Mouse (Mus musculus): ENCODE measurements around the gene Sdha. TPM values are rescaled to one million over a fixed set of nuclear protein-coding genes. Genes with fewer than 3 reads are reported as not detected.
A peak's percentile ranks its signal among the peaks of the same experiment; 100 is the strongest.

Gene Sdha
- total RNA-seq, 2 experiments from 2014 or later, result 887 to 1,000 TPM

DNA sequence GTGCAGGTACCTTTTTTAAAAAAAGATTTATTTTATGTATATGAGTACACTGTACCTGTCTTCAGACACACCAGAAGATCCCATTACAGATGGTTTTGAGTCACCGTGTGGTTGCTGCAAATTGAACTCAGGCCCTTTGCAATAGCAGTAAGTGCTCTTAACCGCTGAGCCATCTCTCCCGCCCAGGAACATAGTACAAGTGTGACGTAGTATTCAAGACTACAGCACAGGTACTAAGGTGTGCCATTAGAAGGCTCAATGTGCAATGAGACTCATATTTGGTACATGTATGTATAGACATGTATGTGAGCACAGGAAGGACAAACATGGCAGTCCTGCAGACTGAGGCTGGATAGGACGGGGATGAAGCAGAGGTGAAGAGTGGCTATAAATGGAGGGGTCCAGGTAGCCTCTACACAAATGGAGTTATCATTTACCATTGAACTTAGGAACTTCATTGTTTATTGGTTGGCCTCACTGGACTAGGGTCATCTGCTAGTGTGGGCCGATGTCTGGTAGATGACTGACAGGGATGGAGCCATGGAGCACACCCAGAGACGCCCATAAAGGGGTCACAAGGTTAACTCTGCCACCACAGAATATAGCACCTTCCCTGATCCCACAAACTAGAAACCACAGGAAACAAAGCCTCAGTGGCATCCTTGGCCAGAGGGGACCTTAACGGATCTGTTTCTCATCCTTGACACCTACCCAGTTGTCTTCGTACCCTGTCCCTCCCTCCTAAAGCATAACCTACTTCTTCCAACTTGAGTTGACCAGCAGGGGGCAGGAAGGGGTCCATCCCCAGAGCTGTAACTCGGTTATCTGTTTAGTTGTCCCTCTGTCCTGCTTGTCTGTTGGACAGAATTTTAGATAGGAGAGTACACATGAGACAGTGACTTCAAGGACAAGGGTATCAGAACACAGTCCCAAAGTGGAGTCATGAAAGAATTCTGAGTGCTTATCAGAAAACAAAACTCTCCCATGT is 47.7 kb downstream of the Sdha start:
- peak; percentile 11 for DNase-seq

DNA sequence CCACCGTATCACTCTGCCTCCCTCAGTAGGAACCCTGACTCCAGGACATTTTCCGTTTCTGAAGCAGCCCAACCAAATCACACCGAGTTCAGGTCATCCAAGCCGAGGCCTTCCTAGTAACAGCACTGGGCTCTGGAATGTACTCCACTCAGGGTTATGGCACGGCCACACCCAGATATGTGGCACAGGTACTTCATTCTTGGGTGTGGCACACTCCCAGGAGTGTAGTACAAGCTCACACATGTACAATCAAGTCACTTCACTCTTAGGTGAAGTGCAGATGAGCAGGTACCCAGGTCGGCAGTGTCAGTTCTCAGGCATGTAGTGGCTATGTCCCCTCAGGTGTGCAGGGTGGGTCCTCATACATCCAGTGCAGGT is 48.5 kb downstream of the Sdha start:
- no peak for DNase-seq

DNA sequence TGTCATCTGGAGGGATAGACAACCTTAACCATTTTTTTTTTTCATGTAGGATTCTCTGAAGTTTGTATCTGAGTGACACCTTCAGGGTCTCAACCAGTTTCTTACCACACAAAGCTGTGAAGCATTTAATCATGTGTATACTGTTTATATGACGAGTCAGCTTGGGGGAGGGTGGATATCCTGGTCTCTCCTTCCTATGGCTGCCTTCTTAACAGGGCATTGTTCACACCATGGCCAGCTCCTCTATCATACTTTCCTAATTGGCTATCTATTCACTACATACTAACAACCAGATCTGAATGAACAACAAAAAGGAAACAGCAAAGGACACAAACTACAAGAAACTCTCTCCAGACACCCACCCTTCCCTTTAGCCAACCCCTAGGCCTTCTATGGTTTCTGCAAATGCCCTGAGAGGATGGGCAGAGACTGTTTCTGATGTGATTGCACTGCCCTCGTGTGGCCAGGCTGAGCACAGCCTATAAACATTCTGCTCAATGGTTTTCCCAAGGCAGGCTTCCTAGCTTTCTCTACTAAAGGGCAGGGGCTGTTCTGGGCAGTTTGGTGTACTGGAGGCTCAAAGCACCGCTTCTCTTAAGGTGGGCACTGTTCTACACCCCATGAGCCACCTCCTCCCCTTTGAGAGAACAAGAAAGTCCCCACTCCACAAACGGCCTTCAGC is 49.0 kb downstream of the Sdha start:
- DNase-seq, result peak; percentile 82

DNA sequence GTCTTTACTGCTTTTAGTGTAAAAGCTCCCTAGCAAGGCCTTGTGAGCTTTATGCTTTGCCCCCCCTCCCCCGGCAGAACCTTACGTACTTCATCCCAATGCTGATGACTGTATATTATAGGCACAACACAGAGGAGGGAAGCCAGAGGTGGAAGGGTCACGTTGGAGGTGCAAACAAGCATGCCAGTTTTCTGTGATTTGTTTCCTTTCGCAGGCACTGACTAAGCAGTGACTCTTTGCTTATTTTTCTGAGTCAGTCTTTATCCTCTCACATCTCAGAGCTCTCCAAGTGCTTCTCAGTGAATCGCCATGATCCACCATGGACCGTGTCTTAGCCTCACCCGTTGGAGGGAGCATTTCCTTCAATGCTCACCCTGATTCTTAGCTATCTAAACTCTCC is 53.7 kb downstream of the Sdha start:
- no peak for DNase-seq

DNA sequence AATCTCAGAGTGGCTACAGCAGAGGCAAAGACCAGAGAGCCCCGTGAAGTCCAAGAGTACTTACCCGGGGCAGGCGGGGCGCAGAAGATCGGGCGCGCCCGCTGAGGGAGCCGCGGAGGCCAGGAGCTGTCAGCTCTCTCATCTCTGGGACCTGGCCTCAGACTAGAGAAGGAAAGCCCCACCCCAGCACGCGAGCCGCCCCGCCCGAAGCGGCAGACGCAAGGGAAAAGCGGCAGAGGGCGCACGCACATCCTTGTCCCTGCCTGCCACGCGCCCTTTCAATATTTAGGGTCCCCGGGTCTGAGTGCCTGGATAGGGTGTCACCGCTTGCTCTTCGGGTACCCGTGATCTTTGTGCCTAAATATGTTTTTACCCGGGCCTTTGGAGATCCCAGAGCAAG is 57.9 kb downstream of the Sdha start, which contains the start of gene Ahrr:
Ahrr (minus strand) TSS at position 165 of the 400 bp plus-strand sequence.
- peak; percentile 81 for DNase-seq

DNA sequence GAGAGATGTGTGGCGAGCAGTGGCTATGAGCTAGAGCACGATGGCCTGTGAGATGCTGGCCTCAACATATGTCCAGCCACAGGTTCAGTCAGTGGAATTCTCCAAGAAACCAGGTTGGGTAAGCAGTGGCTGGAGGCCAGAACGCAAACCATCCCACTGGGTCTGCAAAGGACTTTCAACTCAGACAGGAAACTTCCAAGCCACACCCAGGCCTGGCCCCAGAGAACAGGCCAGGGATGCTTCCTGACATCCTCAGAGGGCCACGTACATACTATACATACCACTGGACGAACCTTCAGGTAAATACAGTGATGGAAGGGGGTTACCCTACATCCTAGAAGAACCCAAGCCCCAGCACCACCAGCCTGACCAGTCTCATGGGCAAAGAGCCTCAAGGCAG is 60.4 kb downstream of the Sdha start:
- no peak for DNase-seq

DNA sequence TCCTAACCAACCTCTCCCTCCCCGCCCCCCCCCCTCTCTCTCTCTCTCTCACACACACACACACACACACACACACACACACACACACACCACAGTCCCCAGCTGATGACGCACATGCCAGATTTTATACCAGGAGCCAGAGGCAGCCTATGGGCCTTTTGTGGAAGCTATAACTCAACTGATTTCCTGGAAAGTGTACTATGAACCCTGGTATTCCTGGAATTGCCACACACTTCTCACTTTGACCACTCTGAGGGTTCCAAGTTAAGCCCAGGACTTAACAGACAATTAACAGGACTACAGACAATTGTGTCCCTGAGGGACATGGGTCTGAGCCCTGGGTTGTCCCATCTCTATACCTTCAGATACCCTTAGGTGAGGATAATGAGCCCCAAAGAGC is 67.8 kb downstream of the Sdha start:
- no peak for DNase-seq

DNA sequence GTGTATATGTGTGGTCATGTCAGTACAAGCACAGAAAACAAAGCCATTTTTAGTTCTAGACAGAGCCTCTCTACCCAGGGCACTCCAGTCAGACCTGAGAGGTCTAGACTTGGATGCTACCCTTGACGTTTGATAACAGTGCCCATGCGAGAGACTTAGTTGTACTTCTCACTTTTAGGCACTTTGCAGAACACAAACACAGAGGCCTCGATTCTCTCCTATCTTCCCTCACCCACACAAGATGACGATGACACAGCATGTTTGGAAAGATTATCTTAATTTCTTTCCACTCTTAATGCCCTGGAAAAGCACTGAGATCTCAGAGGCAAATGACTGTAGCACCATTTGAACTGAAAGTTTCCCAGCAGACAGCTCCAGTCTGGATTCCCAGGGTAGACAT is 74.4 kb downstream of the Sdha start:
- no peak for DNase-seq

Other genes with a start within 250 kb of the Sdha start
- under 1 TPM in 1 of 2 experiments, not detected in 1; 0.12 TPM for gene Slc9a3, start 228.8 kb downstream of the Sdha start, total RNA-seq (2021)
- gene Exoc3, start 141.5 kb downstream of the Sdha start, total RNA-seq (2021), result 10 to 100 TPM; 47.3 to 53.5 TPM
- 1 to 10 TPM in 1 of 2 experiments, under 1 TPM in 1; 0.81 to 2.3 TPM for gene Ahrr, start 57.9 kb downstream of the Sdha start, total RNA-seq (2021)
- gene Pdcd6, start 32.7 kb downstream of the Sdha start, total RNA-seq (2021), result 100 to 1,000 TPM; 114 to 122 TPM
- 10 to 100 TPM; 46.7 to 48.4 TPM for gene Ccdc127, start within 50 bp of the Sdha start, total RNA-seq (2021)
- 1 to 10 TPM; 1.3 to 6.5 TPM for gene Lrrc14b, start 13.7 kb upstream of the Sdha start, total RNA-seq (2021)
- 1 to 10 TPM; 3.1 to 3.2 TPM for gene Zfp72, start 40.6 kb upstream of the Sdha start, total RNA-seq (2021)
- gene Ftl1-ps1, start 49.4 kb upstream of the Sdha start, total RNA-seq (2021), result 100 to 1,000 TPM; 516 to 626 TPM
- gene Zfp825, start 143.7 kb upstream of the Sdha start, total RNA-seq (2021), result 10 to 100 TPM; 10.8 to 11.4 TPM